Mouse (Mus musculus): ENCODE measurements around the gene Pfas.

- no peak for TF ChIP-seq POLR2A (IDR thresholded peaks at IDR 0.05; ENCODE audit: insufficient read depth, low read length)
- no peak for TF ChIP-seq CTCF (IDR thresholded peaks at IDR 0.05; ENCODE audit: low read depth, low read length)
- TF ChIP-seq EP300 (IDR thresholded peaks at IDR 0.05; ENCODE audit: insufficient read depth, low read depth, low read length): no peak
Observed at GRCm38 (mm10) chr11:69010400-69011323, 2.4 kb upstream of the Pfas start.
